Mouse (Mus musculus) embryonic facial prominence, embryonic 12.5 days (tissue): ENCODE measurements around the gene Add2. TPM values are rescaled to one million over a fixed set of nuclear protein-coding genes. Genes with fewer than 3 reads are reported as not detected.

Experiments used
- ATAC-seq: fragments of 200-750 bp; cut with Nextera tagmentation; 2 replicates; pipeline ENCODE4 v1.8.0; 2017; ENCODE audit not compliant: insufficient number of reproducible peaks, insufficient read depth, low FRiP score, low TSS enrichment
- H3K27ac ChIP-seq: fragments of 300-500 bp; sonication (generic); 2 replicates; pipeline ENCODE4 v1.5.1; 2016; ENCODE audit warnings: mild to moderate bottlenecking
- H3K27me3 ChIP-seq: fragments of 300-500 bp; sonication (generic); 2 replicates; pipeline ENCODE4 v1.6.1; 2016; ENCODE audit warnings: mild to moderate bottlenecking, moderate library complexity
- H3K36me3 ChIP-seq: fragments of 300-500 bp; sonication (generic); 2 replicates; pipeline ENCODE4 v1.6.1; 2016; ENCODE audit warnings: mild to moderate bottlenecking
- H3K4me1 ChIP-seq: fragments of 300-500 bp; sonication (generic); 2 replicates; pipeline ENCODE4 v1.6.1; 2016
- H3K4me2 ChIP-seq: fragments of 300-500 bp; sonication (generic); replicated peaks from 2 replicates; pipeline ENCODE4 v1.6.1; 2016; ENCODE audit warnings: mild to moderate bottlenecking, moderate library complexity
- H3K4me3 ChIP-seq: fragments of 300-500 bp; sonication (generic); 2 replicates; pipeline ENCODE4 v1.5.1; 2016; ENCODE audit warnings: mild to moderate bottlenecking
- H3K9ac ChIP-seq: fragments of 300-500 bp; sonication (generic); 2 replicates; pipeline ENCODE4 v1.6.1; 2016; ENCODE audit warnings: mild to moderate bottlenecking, moderate library complexity
- H3K9me3 ChIP-seq: fragments of 300-500 bp; sonication (generic); 2 replicates; pipeline ENCODE4 v1.6.1; 2016; ENCODE audit warnings: mild to moderate bottlenecking, moderate library complexity
- WGBS: fragments of 180-500 bp; shearing (Covaris S2); methylation state at CpG from one replicate; pipeline ENCODE4 v1.1.7; 2016; 5-methylcytosine and 5-hydroxymethylcytosine counted together
- polyA plus RNA-seq: library from polyadenylated mRNA; unstranded; fragments of >200 nt; fragmentation: Nextera tagmentation; extraction: Ambion mirVana; gene quantifications from 2 replicates; pipeline ENCODE4 v1.2.1, GENCODE M21; 2016

Add2 gene
- polyA plus RNA-seq, 1 experiment from 2014 or later: 20.0 TPM

DNA sequence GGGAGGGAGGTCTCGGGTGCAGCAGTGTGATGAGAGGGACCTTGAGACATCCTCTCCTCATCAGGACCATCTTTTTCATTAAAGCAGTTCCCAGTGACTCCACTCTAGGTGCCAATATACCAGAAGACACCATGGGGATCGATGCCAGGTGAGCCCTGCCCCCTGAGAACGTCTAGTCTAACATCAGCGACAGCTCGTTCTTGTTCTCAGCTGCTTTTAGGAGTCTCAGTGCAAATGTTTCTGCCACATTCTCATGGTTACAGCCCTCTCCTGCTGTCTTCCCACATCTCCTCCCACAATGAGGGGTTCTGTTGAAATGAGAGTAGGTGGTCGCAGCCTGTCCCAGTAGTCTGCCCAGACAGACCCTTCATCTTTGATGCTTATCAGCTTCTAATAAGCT is 38.2 kb downstream of the Add2 start:
- 89% methylated on average over 6 of the region's 6 CpGs for WGBS
- H3K4me3 ChIP-seq: no peak overlapping the region
- H3K9me3 ChIP-seq: no peaks in the 10 kb centered on the region
- H3K27me3 ChIP-seq: no peaks in the 10 kb centered on the region
- no peak overlapping the region for H3K27ac ChIP-seq
- no peak for ATAC-seq
- no peak overlapping the region for H3K9ac ChIP-seq
- no peaks in the 10 kb centered on the region for H3K4me1 ChIP-seq
- no peaks in the 10 kb centered on the region for H3K36me3 ChIP-seq
- H3K4me2 ChIP-seq: no peak overlapping the region

DNA sequence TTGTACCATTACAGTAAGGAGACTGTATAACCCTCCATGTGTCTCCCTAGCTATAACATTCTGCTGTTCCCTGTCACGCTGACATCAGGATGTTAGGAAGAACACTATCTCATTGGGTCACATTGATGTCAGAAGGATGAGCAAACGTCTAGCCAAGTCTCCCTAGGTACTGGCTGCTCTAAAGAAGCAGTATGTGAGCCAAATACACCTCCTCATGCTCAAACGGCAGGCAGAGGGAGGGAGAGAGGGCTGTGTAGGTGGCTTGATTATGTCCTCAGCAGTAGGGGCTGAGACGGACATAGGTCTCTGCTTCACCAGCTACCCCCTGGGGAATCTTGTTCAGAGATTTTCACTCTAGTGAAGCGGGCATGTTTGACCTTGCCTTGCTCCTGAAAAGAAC is 38.7 kb downstream of the Add2 start:
- no peaks in the 10 kb centered on the region for H3K4me1 ChIP-seq
- H3K9me3 ChIP-seq: no peaks in the 10 kb centered on the region
- H3K4me2 ChIP-seq: no peak overlapping the region
- no peak overlapping the region for H3K9ac ChIP-seq
- no peak for ATAC-seq
- no peak overlapping the region for H3K4me3 ChIP-seq
- H3K36me3 ChIP-seq: no peaks in the 10 kb centered on the region
- H3K27ac ChIP-seq: no peak overlapping the region
- H3K27me3 ChIP-seq: no peaks in the 10 kb centered on the region
- 58% methylated on average over 5 of the region's 5 CpGs for WGBS

DNA sequence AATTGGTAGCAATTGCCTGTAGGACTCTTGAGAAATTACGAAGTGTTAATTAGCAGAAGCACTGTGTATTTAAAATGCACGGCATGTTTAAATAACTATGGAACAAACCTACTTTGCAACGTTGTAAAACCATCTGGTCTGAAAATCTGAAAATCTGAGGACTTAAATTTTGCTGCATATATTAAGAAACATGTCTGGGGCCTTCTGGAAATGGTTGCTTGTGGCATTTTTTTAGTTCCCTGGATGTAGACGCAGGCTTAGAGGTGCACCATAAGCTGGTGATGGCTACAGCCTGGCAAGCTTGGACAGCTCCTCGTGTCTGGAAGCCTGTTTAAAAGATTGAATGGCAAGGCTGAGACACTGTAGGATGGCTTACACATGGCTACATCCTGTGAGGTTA is 40.5 kb downstream of the Add2 start:
- Histone ChIP-seq H3K4me1 (no peaks in the 10 kb centered on the region), H3K9me3 (no peaks in the 10 kb centered on the region), H3K36me3 (no peaks in the 10 kb centered on the region), H3K9ac (no peak overlapping the region), H3K4me3 (no peak overlapping the region), H3K27me3 (no peaks in the 10 kb centered on the region), H3K27ac (no peak overlapping the region), H3K4me2 (no peak overlapping the region)
- no peak for ATAC-seq
- 76% methylated on average over 5 of the region's 5 CpGs for WGBS

DNA sequence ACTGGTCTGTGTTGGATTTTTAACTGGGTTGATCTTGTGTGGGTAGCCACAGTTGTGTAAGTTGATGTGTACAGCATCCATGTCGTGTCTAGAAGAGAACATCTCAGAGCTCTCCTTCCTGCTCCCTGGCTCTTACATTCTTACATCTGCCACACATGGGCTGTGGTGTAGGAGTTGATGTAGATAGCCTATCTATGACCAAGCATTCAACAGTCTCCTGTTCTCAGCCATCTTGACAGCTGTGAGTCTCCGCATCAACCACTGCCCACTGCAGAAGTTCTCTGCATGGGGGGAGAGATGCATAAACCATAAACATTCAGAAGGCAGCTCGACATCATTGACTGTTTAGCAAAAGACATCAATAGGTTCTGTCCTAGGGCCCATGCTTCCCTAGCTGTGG is 41.4 kb downstream of the Add2 start:
- Histone ChIP-seq H3K27me3 (no peaks in the 10 kb centered on the region), H3K9me3 (no peaks in the 10 kb centered on the region), H3K4me3 (no peak overlapping the region), H3K4me1 (no peaks in the 10 kb centered on the region), H3K9ac (no peak overlapping the region), H3K36me3 (no peaks in the 10 kb centered on the region), H3K4me2 (no peak overlapping the region), H3K27ac (no peak overlapping the region)
- 87% methylated on average over 3 of the region's 3 CpGs for WGBS
- ATAC-seq: no peak

DNA sequence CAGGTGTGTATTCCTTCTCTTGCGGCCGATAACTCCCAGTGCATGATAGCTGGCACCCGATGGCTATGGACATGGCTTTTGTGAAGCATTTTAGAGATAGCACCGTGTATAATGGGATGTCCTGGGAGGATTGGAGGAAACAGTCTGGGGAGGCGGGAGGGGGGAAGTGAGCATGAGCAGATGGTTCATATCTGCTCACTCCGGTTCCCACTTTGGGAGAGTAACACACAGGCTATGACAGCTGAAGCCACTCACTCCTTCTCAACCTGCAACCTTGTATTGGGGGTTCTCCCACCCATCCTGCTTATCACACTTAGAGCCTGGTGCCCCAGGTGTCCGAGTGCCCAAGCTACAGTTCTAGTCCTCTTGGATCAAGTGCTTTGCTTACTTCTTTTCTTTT is 41.8 kb downstream of the Add2 start:
- WGBS: 83% methylated on average over 7 of the region's 7 CpGs
- no peak overlapping the region for H3K27ac ChIP-seq
- no peak for ATAC-seq
- H3K9me3 ChIP-seq: no peaks in the 10 kb centered on the region
- no peaks in the 10 kb centered on the region for H3K27me3 ChIP-seq
- no peak overlapping the region for H3K4me3 ChIP-seq
- no peaks in the 10 kb centered on the region for H3K4me1 ChIP-seq
- no peak overlapping the region for H3K4me2 ChIP-seq
- no peaks in the 10 kb centered on the region for H3K36me3 ChIP-seq
- no peak overlapping the region for H3K9ac ChIP-seq

DNA sequence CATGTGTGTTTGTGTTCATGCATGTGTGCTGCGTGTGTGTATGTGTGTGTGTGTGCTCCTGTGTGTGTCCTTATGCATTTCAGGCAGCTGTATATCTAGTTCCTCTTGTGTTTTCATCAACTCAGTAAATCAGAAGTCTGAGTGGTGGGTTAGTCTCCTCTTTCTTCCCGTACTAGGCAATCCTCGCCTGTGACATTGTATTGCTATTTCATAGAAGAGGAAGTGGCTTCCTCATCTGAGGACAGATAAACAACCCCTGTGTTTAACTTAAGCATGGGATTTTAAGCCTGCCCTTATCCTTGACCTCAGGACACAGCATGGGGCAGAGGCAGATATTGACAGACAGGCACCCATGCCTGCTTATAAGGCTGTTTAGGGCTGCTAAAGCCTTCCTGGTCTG is 45.4 kb downstream of the Add2 start:
- no peak overlapping the region for H3K4me3 ChIP-seq
- H3K27ac ChIP-seq: no peak overlapping the region
- no peaks in the 10 kb centered on the region for H3K9me3 ChIP-seq
- H3K4me2 ChIP-seq: no peak overlapping the region
- 75% methylated on average over 3 of the region's 3 CpGs for WGBS
- no peaks in the 10 kb centered on the region for H3K4me1 ChIP-seq
- no peak for ATAC-seq
- H3K9ac ChIP-seq: no peak overlapping the region
- H3K27me3 ChIP-seq: no peaks in the 10 kb centered on the region
- no peaks in the 10 kb centered on the region for H3K36me3 ChIP-seq

DNA sequence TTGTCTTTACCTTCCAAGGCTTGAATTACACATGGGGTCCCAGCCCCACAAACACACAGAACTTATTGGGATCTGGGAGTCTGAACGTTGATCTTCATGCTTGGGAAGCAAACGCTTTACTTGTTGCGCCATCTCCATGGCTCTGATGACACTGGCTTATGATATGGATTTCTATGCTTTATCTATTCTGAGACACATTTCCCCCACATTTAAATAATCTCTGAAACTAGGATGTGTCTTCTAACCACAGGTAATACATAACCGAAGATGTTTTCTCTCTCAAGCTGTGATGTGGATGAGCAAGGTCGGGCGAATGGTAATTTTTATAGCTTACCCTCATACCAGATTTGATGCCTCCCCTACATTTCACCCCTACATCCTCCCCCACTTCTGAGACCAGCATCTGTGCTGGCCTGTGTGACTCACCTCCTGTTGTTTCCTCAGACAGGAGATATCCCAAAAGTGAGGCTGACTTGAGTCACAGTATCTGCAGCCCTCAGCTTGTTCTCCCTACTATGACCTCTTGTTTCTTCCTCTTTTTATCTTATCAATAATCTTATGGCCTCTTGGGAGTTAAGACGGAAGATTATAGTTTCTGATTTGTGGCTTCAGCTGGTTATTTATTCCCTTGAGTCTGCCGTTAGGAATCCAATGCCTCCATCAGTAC is 46.2 kb downstream of the Add2 start:
- no peaks in the 10 kb centered on the region for H3K4me1 ChIP-seq
- no peak overlapping the region for H3K4me2 ChIP-seq
- H3K9ac ChIP-seq: no peak overlapping the region
- no peak overlapping the region for H3K4me3 ChIP-seq
- H3K36me3 ChIP-seq: no peaks in the 10 kb centered on the region
- H3K27ac ChIP-seq: no peak overlapping the region
- ATAC-seq: no peak
- no peaks in the 10 kb centered on the region for H3K27me3 ChIP-seq
- WGBS: 88% methylated on average over 8 of the region's 8 CpGs
- no peaks in the 10 kb centered on the region for H3K9me3 ChIP-seq

DNA sequence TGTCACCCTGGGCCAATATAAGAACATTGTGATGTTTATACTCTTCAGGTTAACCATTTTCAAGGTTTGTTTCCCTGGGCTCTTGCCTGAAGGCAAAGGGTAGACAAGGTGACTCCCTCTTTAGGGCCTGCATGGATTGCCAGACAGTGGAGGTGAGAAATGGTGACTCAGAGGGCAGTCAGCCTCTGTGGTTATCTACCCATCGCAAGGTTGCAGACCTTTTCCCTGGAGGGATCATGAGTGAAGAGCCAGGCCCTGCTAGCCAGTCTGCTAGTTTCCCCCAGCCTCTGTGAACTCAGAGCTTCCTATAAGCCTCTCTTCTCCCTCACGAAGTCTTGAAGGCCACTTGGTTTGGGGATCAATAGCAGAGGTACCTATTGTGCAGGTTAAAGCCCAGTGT is 48.0 kb downstream of the Add2 start:
- H3K36me3 ChIP-seq: no peaks in the 10 kb centered on the region
- WGBS: 80% methylated on average over 2 of the region's 2 CpGs

DNA sequence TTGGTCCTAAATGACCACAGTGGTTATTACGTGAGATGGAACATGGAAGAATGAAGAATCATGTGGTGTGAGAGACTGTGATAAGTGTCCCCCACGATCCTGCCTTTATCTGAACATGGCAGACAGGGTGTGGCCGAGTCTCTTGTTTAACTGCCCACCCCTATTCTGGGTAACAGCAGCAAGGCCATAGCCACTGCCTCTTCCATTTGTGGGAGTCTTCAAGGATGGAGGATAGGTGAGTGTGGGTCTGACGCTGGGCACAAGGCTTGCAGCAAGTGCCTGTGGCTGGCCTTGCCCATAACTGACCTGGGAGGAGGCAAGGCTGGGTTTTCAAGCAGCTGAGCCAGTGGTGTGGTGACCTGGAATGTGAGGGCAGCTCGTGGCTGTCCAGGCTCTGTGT is 49.4 kb downstream of the Add2 start:
- Histone ChIP-seq H3K4me1 (no peaks in the 10 kb centered on the region), H3K4me2 (no peak overlapping the region), H3K9me3 (no peaks in the 10 kb centered on the region), H3K9ac (no peak overlapping the region), H3K36me3 (no peaks in the 10 kb centered on the region), H3K27me3 (no peaks in the 10 kb centered on the region), H3K4me3 (no peak overlapping the region), H3K27ac (no peak overlapping the region)
- ATAC-seq: no peak
- WGBS: 75% methylated on average over 5 of the region's 5 CpGs

More for the DNA sequence above, 48.0 kb downstream of the Add2 start:
- ATAC-seq: no peak
- H3K4me2 ChIP-seq: no peak overlapping the region
- H3K9ac ChIP-seq: no peak overlapping the region
- H3K4me3 ChIP-seq: no peak overlapping the region
- no peaks in the 10 kb centered on the region for H3K27me3 ChIP-seq
- no peaks in the 10 kb centered on the region for H3K4me1 ChIP-seq
- no peak overlapping the region for H3K27ac ChIP-seq
- H3K9me3 ChIP-seq: no peaks in the 10 kb centered on the region

DNA sequence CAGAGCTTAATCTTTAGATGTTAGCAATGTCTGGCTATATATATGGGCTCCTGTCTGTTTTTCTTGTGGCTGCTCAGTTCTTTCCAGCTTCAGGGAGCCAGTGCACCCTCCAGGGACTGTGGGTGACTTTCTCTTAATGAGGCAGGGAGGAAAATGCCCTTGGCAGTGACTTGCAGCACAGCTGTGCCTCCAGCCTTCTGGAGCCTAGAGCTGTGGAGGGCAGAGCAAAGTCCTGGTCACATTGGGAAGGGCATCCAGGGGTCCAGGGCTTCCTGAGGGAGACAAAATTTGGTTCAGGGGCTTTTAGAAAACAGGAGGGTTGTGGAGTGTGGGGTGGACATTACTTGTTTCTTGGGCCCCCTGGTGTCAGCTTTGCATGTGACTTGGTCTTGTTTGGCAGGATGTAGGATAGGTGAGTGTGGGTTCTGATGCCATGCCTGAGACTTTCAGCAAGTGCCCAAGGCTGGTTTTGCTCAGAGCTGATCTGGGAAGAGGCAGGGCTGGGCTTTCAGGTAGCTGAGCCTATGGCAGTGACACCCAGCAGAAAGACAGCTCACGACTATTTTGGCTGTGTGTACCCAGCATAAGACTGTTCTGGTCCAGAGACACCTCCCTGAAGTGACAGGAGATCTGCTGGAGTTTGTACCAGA is 50.0 kb downstream of the Add2 start:
- WGBS: 82% methylated on average over 1 of the region's 1 CpGs
- no peak overlapping the region for H3K27ac ChIP-seq
- ATAC-seq: no peak
- no peak overlapping the region for H3K9ac ChIP-seq
- no peak overlapping the region for H3K4me3 ChIP-seq
- H3K4me1 ChIP-seq: 0 out of 2 replicates have a peak, but pooled peaks cover 2% of the 10 kb centered on the region
- no peak overlapping the region for H3K4me2 ChIP-seq
- H3K9me3 ChIP-seq: no peaks in the 10 kb centered on the region
- no peaks in the 10 kb centered on the region for H3K27me3 ChIP-seq
- no peaks in the 10 kb centered on the region for H3K36me3 ChIP-seq

DNA sequence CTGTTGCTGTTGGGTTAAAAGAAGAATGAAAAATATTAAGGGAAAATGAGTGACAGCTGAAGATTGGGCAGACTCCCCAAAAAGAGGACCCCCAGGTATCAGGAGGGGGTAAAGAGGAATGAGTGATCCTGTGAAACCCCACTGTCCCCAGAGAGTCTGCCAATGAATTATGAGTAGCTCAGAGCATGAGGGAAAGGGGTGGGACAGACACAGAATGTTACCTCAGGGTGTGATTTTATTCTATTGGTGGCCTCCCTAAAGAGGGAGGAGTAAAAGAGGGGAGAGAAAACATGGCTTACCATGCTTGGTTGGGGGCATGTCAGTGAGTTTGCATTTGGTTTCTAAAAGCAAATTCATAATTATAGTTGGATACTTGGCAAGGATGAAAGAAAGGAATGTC is 50.8 kb downstream of the Add2 start:
- Histone ChIP-seq H3K36me3 (no peaks in the 10 kb centered on the region), H3K4me1 (0 out of 2 replicates have a peak, but pooled peaks cover 4% of the 10 kb centered on the region), H3K27ac (no peak overlapping the region), H3K4me2 (no peak overlapping the region), H3K9me3 (no peaks in the 10 kb centered on the region), H3K27me3 (no peaks in the 10 kb centered on the region), H3K9ac (no peak overlapping the region), H3K4me3 (no peak overlapping the region)
- no peak for ATAC-seq

DNA sequence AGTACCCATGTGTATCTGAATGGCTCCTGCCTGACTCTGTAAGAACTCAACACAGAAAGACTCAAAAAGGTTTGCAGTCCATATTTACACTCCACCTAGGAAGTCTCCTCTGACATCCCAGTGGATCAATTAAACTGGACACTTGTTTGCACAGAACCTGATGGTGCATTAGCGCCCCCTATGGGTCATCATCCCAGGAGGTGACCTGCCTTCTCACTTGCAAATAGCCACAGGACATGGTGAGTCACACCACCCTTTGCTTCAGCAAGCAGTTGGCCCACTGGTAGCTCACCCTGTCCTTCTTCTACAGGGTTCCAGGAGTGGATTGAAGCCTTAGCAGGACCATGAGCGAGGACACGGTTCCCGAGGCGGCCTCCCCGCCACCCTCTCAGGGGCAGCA is 57.0 kb downstream of the Add2 start:
- Histone ChIP-seq H3K4me2 (no peak overlapping the region), H3K27me3 (no peaks in the 10 kb centered on the region), H3K9me3 (no peaks in the 10 kb centered on the region), H3K9ac (no peak overlapping the region), H3K27ac (no peak overlapping the region), H3K36me3 (no peaks in the 10 kb centered on the region), H3K4me1 (0 out of 2 replicates have a peak, but pooled peaks cover 4% of the 10 kb centered on the region), H3K4me3 (no peak overlapping the region)
- 63% methylated on average over 6 of the region's 6 CpGs for WGBS
- ATAC-seq: no peak
